Mouse (Mus musculus) ES-Bruce4 (cell line): ENCODE data around the gene Ankrd33b.

ENCODE experiments used
- CTCF ChIP-seq: IDR thresholded peaks from one replicate; pipeline ENCODE4 v1.8.1; 2011; ENCODE audit warnings: low read depth, low read length
- POLR2A ChIP-seq: IDR thresholded peaks from one replicate; pipeline ENCODE4 v1.8.1; 2011; ENCODE audit warnings: low read length; ENCODE audit not compliant: insufficient read depth

DNA sequence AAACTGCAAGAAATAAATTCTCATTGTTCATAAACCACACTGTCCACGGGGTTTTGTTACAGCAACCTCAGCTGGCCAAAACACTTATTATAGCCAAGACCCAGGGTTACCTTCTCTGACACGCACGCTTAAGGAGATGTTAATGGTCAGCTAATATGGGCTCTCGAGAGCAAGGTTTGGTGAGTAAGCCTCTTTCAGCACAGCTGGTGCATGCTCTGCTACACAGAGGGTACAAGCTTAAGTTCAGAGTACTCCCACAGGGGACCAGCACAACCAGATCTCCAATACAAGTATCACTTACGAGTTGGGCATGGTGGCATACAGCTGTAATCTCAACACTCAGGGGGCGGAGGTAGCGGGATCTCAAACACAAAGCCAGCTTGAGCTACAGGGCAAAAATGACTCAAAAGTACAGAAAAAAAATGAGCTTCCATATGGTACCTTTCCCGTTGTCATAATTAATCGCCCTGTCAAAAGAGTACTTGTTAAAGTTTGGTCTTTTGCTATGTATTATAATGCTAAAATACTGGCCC is 39.4 kb downstream of the Ankrd33b start:
- TF ChIP-seq CTCF (no peak), POLR2A (no peak)
